Comparison of ENCODE assay signal across 15 mouse cellular contexts in the genomic region with DNA sequence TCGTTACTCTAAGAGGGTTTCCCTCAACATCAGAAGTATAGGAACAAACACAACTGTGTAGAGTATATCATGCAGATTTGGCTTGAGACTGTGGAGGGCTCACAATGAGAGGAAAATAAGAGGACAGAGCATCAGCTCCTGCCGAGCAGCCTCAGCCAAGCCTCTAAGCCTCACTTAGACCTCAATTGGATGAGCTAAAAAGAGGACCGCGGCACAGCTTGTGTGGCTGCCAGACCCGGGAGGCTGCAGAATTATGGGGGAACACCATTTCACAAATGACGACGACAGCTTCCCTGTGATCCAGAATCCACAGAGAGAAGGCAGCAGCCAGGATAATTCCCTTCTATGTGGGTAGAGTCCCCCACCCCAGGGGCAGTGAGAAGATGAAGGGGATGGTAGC.
"Had no signal": no experiment of that assay in that cellular context is flagged by ENCODE, and none has a peak within 500 bp of the region (broad histone marks: within the 10 kb centered on the region; RNA-seq: fewer than 3 reads in every experiment).

No protein-coding gene starts in this region.

- H3K27me3 ChIP-seq: kidney, embryonic 15.5 days; liver, embryonic 15.5 days; neural tube, embryonic 13.5 days had no signal

- H3K27ac ChIP-seq: kidney, embryonic 15.5 days; limb, embryonic 10.5 days; liver, embryonic 15.5 days; neural tube, embryonic 13.5 days had no signal

- H3K9ac ChIP-seq: kidney, embryonic 15.5 days; liver, embryonic 15.5 days; neural tube, embryonic 13.5 days had no signal

- H3K36me3 ChIP-seq: kidney, embryonic 15.5 days; liver, embryonic 15.5 days; neural tube, embryonic 13.5 days had no signal

- ATAC-seq: intestine, embryonic 16.5 days; lung, postnatal 0 days had no signal

- H3K4me2 ChIP-seq: kidney, embryonic 15.5 days; liver, embryonic 11.5 days; liver, embryonic 15.5 days; neural tube, embryonic 13.5 days had no signal

- DNase-seq: kidney, adult 2 months; kidney, postnatal 25 days; layer of hippocampus, adult 9-11 months; lung, adult 2 months; lung, postnatal 36 days; midbrain, embryonic 14.5 days; thymus, adult 18-20 months; thymus, postnatal 14 days had no signal

- H3K9me3 ChIP-seq: kidney, embryonic 15.5 days; limb, embryonic 10.5 days; liver, embryonic 15.5 days; neural tube, embryonic 13.5 days had no signal

- H3K4me1 ChIP-seq: limb, embryonic 10.5 days; liver, embryonic 15.5 days had no signal

- H3K4me3 ChIP-seq: kidney, embryonic 15.5 days; limb, embryonic 10.5 days; liver, embryonic 15.5 days; neural tube, embryonic 13.5 days had no signal
